Mouse (Mus musculus) frontal cortex, adult (tissue): ENCODE data around the gene U2af1l4.

ENCODE experiments used
- ATAC-seq: cut with Nextera tagmentation; 2 replicates; pipeline ENCODE4 v1.9.2; 2017; ENCODE audit warnings: mild to moderate bottlenecking, moderate library complexity, mixed read lengths; ENCODE audit not compliant: low TSS enrichment

U2af1l4 gene

GRCm38 (mm10) chr7:30563117-30563905, at the start of gene U2af1l4, which contains the start of the genes Gm49396 and Psenen:
U2af1l4 (plus strand) TSS chr7:30563301.
Gm49396 (plus strand) TSS chr7:30563344.
Psenen (minus strand) TSS chr7:30563627.
- peak; percentile 66 for ATAC-seq

- no peak for ATAC-seq
Measured at GRCm38 (mm10) chr7:30515003-30515760, 47.9 kb upstream of the U2af1l4 start.

- no peak for ATAC-seq
Measured at GRCm38 (mm10) chr7:30518325-30518724, 44.8 kb upstream of the U2af1l4 start.

- no peak for ATAC-seq
Measured at GRCm38 (mm10) chr7:30520396-30520795, 42.7 kb upstream of the U2af1l4 start.

GRCm38 (mm10) chr7:30520856-30521255, 42.2 kb upstream of the U2af1l4 start:
- no peak for ATAC-seq

- no peak for ATAC-seq
Measured at GRCm38 (mm10) chr7:30522871-30523270, 40.2 kb upstream of the U2af1l4 start.

- ATAC-seq: no peak
Measured at GRCm38 (mm10) chr7:30524487-30524886, 38.6 kb upstream of the U2af1l4 start.

GRCm38 (mm10) chr7:30525954-30526353, 37.1 kb upstream of the U2af1l4 start:
- no peak for ATAC-seq

GRCm38 (mm10) chr7:30526399-30526798, 36.7 kb upstream of the U2af1l4 start:
- ATAC-seq: no peak

GRCm38 (mm10) chr7:30526981-30527380, 36.1 kb upstream of the U2af1l4 start:
- ATAC-seq: no peak

GRCm38 (mm10) chr7:30531291-30531815, 31.7 kb upstream of the U2af1l4 start:
- peak; percentile 27; the same call in 1 of the 2 replicates for ATAC-seq

GRCm38 (mm10) chr7:30532931-30533330, 30.2 kb upstream of the U2af1l4 start:
- ATAC-seq: no peak

GRCm38 (mm10) chr7:30533941-30534632, 29.0 kb upstream of the U2af1l4 start:
- ATAC-seq: 0 out of 2 replicates have a peak, but pooled peaks have one; percentile 11

GRCm38 (mm10) chr7:30534633-30535577, 28.2 kb upstream of the U2af1l4 start, which contains the start of gene Arhgap33:
Arhgap33 (minus strand) TSS chr7:30535060.
- peak; percentile 68 for ATAC-seq

GRCm38 (mm10) chr7:30540572-30540971, 22.5 kb upstream of the U2af1l4 start:
- no peak for ATAC-seq

- ATAC-seq: no peak
Measured at GRCm38 (mm10) chr7:30544327-30544726, 18.8 kb upstream of the U2af1l4 start.

GRCm38 (mm10) chr7:30549880-30550279, 13.2 kb upstream of the U2af1l4 start:
- no peak for ATAC-seq

GRCm38 (mm10) chr7:30550603-30551002, 12.5 kb upstream of the U2af1l4 start:
- ATAC-seq: no peak

- peak; percentile 25; the same call in 1 of the 2 replicates for ATAC-seq
Measured at GRCm38 (mm10) chr7:30551445-30552101, 11.5 kb upstream of the U2af1l4 start.
